Mouse (Mus musculus) small intestine, adult 2 months (tissue): ENCODE results near the gene Dcps.

Experiments used
- CTCF ChIP-seq: fragments of 200-500 bp; IDR thresholded peaks from 2 replicates; pipeline ENCODE4 v1.5.1; 2012; ENCODE audit warnings: low read depth, mild to moderate bottlenecking, control low read depth, inconsistent platforms, low read length, moderate library complexity, mixed read lengths; ENCODE audit not compliant: insufficient replicate concordance, insufficient read length; ENCODE audit errors: extremely low read depth
- POLR2A ChIP-seq: fragments of 200-500 bp; IDR thresholded peaks from 2 replicates; pipeline ENCODE4 v1.6.1; 2012; ENCODE audit warnings: low read depth, mild to moderate bottlenecking, control low read depth, inconsistent platforms, low read length, moderate library complexity

DNA sequence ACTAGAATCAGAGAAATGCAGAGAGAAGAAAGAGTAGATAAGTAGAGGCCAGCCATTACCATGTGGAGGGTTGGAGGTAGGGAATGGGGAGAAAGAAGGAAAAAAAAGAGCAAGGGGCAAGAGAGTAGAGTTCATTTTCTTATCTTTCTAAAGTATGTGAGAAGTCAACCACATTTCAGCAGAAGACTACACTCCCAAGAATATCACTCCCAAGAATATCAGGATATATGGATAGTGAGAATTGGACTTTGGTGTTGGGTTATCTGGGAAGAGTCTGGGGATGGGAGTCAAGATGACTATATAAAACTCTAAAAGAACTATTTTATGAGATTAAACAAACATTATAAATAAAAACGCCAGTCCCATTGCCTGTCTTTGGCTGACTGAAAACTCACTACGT, 83.0 kb downstream of the Dcps start:
- TF ChIP-seq CTCF (no peak), POLR2A (no peak)
